14 mouse cellular contexts compared by ENCODE assay signal in the genomic region with DNA sequence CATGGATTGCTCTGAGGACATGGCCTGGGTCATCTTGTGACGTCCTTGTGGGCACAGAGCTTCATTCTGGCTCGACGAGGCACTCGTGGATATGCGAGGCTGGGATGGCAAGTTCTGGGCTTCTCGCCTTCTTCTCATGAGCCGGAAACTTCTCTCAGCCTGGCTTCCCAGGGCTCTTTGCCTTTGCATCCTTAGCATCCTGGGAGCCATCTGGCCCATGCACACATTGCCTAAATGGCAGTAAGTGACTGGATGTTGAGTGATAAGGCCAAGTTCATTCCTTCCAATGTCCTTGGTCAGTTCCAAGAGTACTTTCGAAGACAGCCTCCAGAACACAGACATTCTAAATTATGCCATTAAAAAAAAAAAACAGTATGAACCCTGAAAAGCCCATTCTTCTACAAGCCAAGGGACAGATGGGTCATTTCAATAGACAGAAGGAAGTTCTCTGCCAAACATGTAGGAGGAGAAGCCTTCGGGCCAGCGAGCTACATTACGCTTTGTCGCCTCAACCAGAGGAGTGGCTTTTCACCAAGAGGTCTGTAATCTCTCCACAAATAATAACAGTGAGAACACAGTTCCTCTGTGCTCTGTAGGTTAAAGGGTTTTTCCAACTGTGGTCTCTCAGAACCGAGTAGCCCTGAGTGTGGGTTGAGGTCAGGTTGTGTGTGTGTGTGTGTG. TPM values are rescaled to one million over a fixed set of nuclear protein-coding genes. Genes with fewer than 3 reads are reported as not detected.
DNase-seq lines count a peak whose midpoint lies in the region; ATAC-seq lines count a peak whose summit lies in the region.
"Had no signal": no experiment of that assay in that cellular context is flagged by ENCODE, and none has a peak within 500 bp of the region (broad histone marks: within the 10 kb centered on the region; RNA-seq: fewer than 3 reads in every experiment).

No protein-coding gene starts in this region.

- DNase-seq in heart, adult 9 months (ENCODE audit: low spot score in 2 of 2) = peak; percentile 42 to 56
- peak; percentile 43 for DNase-seq in CD4-positive helper T cell, adult 2 months (ENCODE audit: low read depth, low spot score)
- DNase-seq in cerebellum, postnatal 14 days = peak; percentile 41 to 58
- no peak for DNase-seq in spleen, adult 18-20 months
- no peak for DNase-seq in spleen, postnatal 14 days (ENCODE audit: low spot score in 2 of 2)
- DNase-seq: adrenal gland, adult 8-10 months; embryo, embryonic 11 days; liver, embryonic 13.5 days; midbrain, embryonic 14.5 days had no signal

- no peak overlapping the region for H3K4me3 ChIP-seq in heart, embryonic 11.5 days (ENCODE audit: low read depth, low read length)
- H3K4me3 ChIP-seq in intestine, embryonic 16.5 days (ENCODE audit: low read length) = no peak overlapping the region
- H3K4me3 ChIP-seq in hindbrain, embryonic 13.5 days = no peak overlapping the region
- H3K4me3 ChIP-seq: hindbrain, embryonic 12.5 days; liver, embryonic 13.5 days had no signal

- H3K4me2 ChIP-seq in heart, embryonic 11.5 days = no peak overlapping the region
- no peak overlapping the region for H3K4me2 ChIP-seq in intestine, embryonic 16.5 days (ENCODE audit: low read depth, low read length)
- no peak overlapping the region for H3K4me2 ChIP-seq in hindbrain, embryonic 13.5 days
- H3K4me2 ChIP-seq: hindbrain, embryonic 12.5 days; liver, embryonic 13.5 days had no signal

- no peak overlapping the region for H3K9ac ChIP-seq in heart, embryonic 11.5 days (ENCODE audit: low read depth, low read length)
- H3K9ac ChIP-seq in intestine, embryonic 16.5 days (ENCODE audit: low read depth, low read length) = no peak overlapping the region
- no peak overlapping the region for H3K9ac ChIP-seq in hindbrain, embryonic 13.5 days
- H3K9ac ChIP-seq: hindbrain, embryonic 12.5 days; liver, embryonic 13.5 days had no signal

- no peaks in the 10 kb centered on the region for H3K27me3 ChIP-seq in heart, embryonic 11.5 days (ENCODE audit: control insufficient read depth, insufficient read depth, low read length)
- H3K27me3 ChIP-seq in intestine, embryonic 16.5 days (replicated peaks; ENCODE audit: control insufficient read depth, insufficient read depth, low read length) = no peaks in the 10 kb centered on the region
- no peaks in the 10 kb centered on the region for H3K27me3 ChIP-seq in hindbrain, embryonic 13.5 days

- no peaks in the 10 kb centered on the region for H3K9me3 ChIP-seq in heart, embryonic 11.5 days (replicated peaks; ENCODE audit: control insufficient read depth, low read length)
- no peaks in the 10 kb centered on the region for H3K9me3 ChIP-seq in intestine, embryonic 16.5 days (ENCODE audit: control insufficient read depth, low read length)
- no peaks in the 10 kb centered on the region for H3K9me3 ChIP-seq in hindbrain, embryonic 13.5 days
- H3K9me3 ChIP-seq: hindbrain, embryonic 12.5 days; liver, embryonic 13.5 days had no signal

- no peaks in the 10 kb centered on the region for H3K36me3 ChIP-seq in heart, embryonic 11.5 days (ENCODE audit: control insufficient read depth, insufficient read depth, low read length)
- no peaks in the 10 kb centered on the region for H3K36me3 ChIP-seq in intestine, embryonic 16.5 days (ENCODE audit: control insufficient read depth, insufficient read depth, low read length)
- no peaks in the 10 kb centered on the region for H3K36me3 ChIP-seq in hindbrain, embryonic 13.5 days
- H3K36me3 ChIP-seq: hindbrain, embryonic 12.5 days; liver, embryonic 13.5 days had no signal

- H3K4me1 ChIP-seq in heart, embryonic 11.5 days (ENCODE audit: control insufficient read depth, insufficient read depth, low read length) = peaks cover 5% of the 10 kb centered on the region; the same call in 1 of the 2 replicates
- H3K4me1 ChIP-seq in intestine, embryonic 16.5 days (ENCODE audit: control insufficient read depth, insufficient read depth, low read length) = no peaks in the 10 kb centered on the region
- no peaks in the 10 kb centered on the region for H3K4me1 ChIP-seq in hindbrain, embryonic 13.5 days (replicated peaks)
- H3K4me1 ChIP-seq: hindbrain, embryonic 12.5 days; liver, embryonic 13.5 days had no signal

- 68% methylated on average over 13 of the region's 13 CpGs for WGBS in heart, embryonic 11.5 days (ENCODE audit: insufficient replicate concordance)
- 64% methylated on average over 13 of the region's 13 CpGs for WGBS in intestine, embryonic 16.5 days
- WGBS in hindbrain, embryonic 13.5 days = 90% methylated on average over 13 of the region's 13 CpGs

- H3K27ac ChIP-seq in heart, embryonic 11.5 days (ENCODE audit: low read depth, low read length) = no peak overlapping the region
- peak overlapping the region; percentile 77 for H3K27ac ChIP-seq in intestine, embryonic 16.5 days (ENCODE audit: low read length)
- H3K27ac ChIP-seq in hindbrain, embryonic 13.5 days = no peak overlapping the region
- H3K27ac ChIP-seq: hindbrain, embryonic 12.5 days; liver, embryonic 13.5 days had no signal

- no peak for ATAC-seq in heart, embryonic 11.5 days (replicated peaks; ENCODE audit: insufficient number of reproducible peaks, low FRiP score, low TSS enrichment)
- peak; percentile 48 for ATAC-seq in intestine, embryonic 16.5 days
- no peak for ATAC-seq in hindbrain, embryonic 13.5 days (ENCODE audit: low FRiP score)
- ATAC-seq: forebrain, embryonic 14.5 days had no signal

RNA-seq across cellular contexts. Expression of gene Itgb3, which starts 8.4 kb away (rescaled TPM):
- polyA plus RNA-seq in heart, embryonic 11.5 days (2014; fragmentation: Nextera tagmentation; extraction: Ambion mirVana) = 3.9 and 4.6 TPM in 2 replicates
- 4.9 and 5.5 TPM in 2 replicates for polyA plus RNA-seq in intestine, embryonic 16.5 days (2015; fragmentation: Nextera tagmentation; extraction: Ambion mirVana)
- 1.9 TPM in 2 replicates for polyA plus RNA-seq in hindbrain, embryonic 13.5 days (2015; fragmentation: Nextera tagmentation; extraction: Ambion mirVana)

RNA-seq across cellular contexts. Expression of gene Myl4, which starts 48.9 kb away (rescaled TPM):
- polyA plus RNA-seq in heart, embryonic 11.5 days (2014; fragmentation: Nextera tagmentation; extraction: Ambion mirVana) = 3,018 and 3,194 TPM in 2 replicates
- 4.7 and 6.3 TPM in 2 replicates for polyA plus RNA-seq in intestine, embryonic 16.5 days (2015; fragmentation: Nextera tagmentation; extraction: Ambion mirVana)
- polyA plus RNA-seq in hindbrain, embryonic 13.5 days (2015; fragmentation: Nextera tagmentation; extraction: Ambion mirVana) = 5.3 and 6.7 TPM in 2 replicates

RNA-seq across cellular contexts. Expression of gene Cdc27, which starts 49.0 kb away (rescaled TPM):
- 34.4 and 44.6 TPM in 2 replicates for polyA plus RNA-seq in heart, embryonic 11.5 days (2014; fragmentation: Nextera tagmentation; extraction: Ambion mirVana)
- 20.5 and 24.4 TPM in 2 replicates for polyA plus RNA-seq in intestine, embryonic 16.5 days (2015; fragmentation: Nextera tagmentation; extraction: Ambion mirVana)
- 38.7 and 39.6 TPM in 2 replicates for polyA plus RNA-seq in hindbrain, embryonic 13.5 days (2015; fragmentation: Nextera tagmentation; extraction: Ambion mirVana)

Comparison
In these comparisons a context has a peak if more than half of its experiments do, and no peak if none do; other contexts are left out.
1. DNase-seq: peak in heart, adult 9 months (2 of 2), CD4-positive helper T cell, adult 2 months (single experiment) and cerebellum, postnatal 14 days (2 of 2); none in spleen, adult 18-20 months (0 of 2) and spleen, postnatal 14 days (0 of 2).
2. RNA of gene Myl4, which starts 48.9 kb away (polyA plus RNA-seq): 3,018 to 3,194 TPM in heart, embryonic 11.5 days; 5.3 to 6.7 TPM in hindbrain, embryonic 13.5 days and 4.7 to 6.3 TPM in intestine, embryonic 16.5 days; every median in the first group is over 100 times any median in the second.